Mouse (Mus musculus) lung, adult 2 months (tissue): ENCODE results near the gene Tmem150b. TPM values are rescaled to one million over a fixed set of nuclear protein-coding genes. Genes with fewer than 3 reads are reported as not detected.

ENCODE experiments used
- DNase-seq: peaks from one replicate; pipeline ENCODE4 v3.0.0; 2022
- H3K4me1 ChIP-seq: fragments of 200-500 bp; 2 replicates; pipeline ENCODE4 v1.6.1; 2011; ENCODE audit warnings: low read length; ENCODE audit not compliant: control insufficient read depth, insufficient read depth
- H3K4me3 ChIP-seq: fragments of 200-500 bp; replicated peaks from 2 replicates; pipeline ENCODE3; 2011; ENCODE audit warnings: low read depth, mild to moderate bottlenecking, control low read depth, low read length; ENCODE audit errors: extremely low read depth
- CTCF ChIP-seq: fragments of 200-500 bp; IDR thresholded peaks from 2 replicates; pipeline ENCODE4 v1.5.1; 2011; ENCODE audit warnings: mild to moderate bottlenecking, low read length, control low read depth; ENCODE audit not compliant: insufficient read depth
- POLR2A ChIP-seq: fragments of 200-500 bp; IDR thresholded peaks from 2 replicates; pipeline ENCODE4 v1.6.1; 2011; ENCODE audit warnings: low read depth, mild to moderate bottlenecking, control low read depth, low read length, borderline replicate concordance; ENCODE audit errors: extremely low read depth
- WGBS: fragments of 180-500 bp; shearing (Covaris S2); methylation state at CpG from one replicate; pipeline ENCODE4 v1.1.7; 2018; 5-methylcytosine and 5-hydroxymethylcytosine counted together
- polyA plus RNA-seq: library from polyadenylated mRNA; depleted of rRNA; stranded (reverse); fragments of >200 nt; gene quantifications from 2 replicates; pipeline ENCODE4 v1.2.3, GENCODE M21; 2012; rRNA removed

Tmem150b gene
- 3.2 and 3.8 TPM in 2 replicates for polyA plus RNA-seq

GRCm38 (mm10) chr7:4725169-4725568, at the start of gene Tmem150b:
TSS of gene Tmem150b (minus strand) at chr7:4725249.
- WGBS = 42% methylated on average over 7 of the region's 7 CpGs
- no peak within 1 kb of the TSS for H3K4me3 ChIP-seq
- TF ChIP-seq POLR2A = no peak
- no peak for TF ChIP-seq CTCF
- DNase-seq = no peak
- H3K4me1 ChIP-seq = no peaks in the 10 kb centered on the region

- DNase-seq = no peak
- H3K4me3 ChIP-seq = no peak within 1 kb of the TSS
- H3K4me1 ChIP-seq = no peaks in the 10 kb centered on the region
- TF ChIP-seq POLR2A = no peak
- no peak for TF ChIP-seq CTCF
- WGBS = 79% methylated on average over 5 of the region's 5 CpGs
These were observed 46.2 kb upstream of the Tmem150b start, which contains the start of gene Fam71e2 for GRCm38 (mm10) chr7:4771202-4771601. TSS of gene Fam71e2 (minus strand) at chr7:4771302.

DNA sequence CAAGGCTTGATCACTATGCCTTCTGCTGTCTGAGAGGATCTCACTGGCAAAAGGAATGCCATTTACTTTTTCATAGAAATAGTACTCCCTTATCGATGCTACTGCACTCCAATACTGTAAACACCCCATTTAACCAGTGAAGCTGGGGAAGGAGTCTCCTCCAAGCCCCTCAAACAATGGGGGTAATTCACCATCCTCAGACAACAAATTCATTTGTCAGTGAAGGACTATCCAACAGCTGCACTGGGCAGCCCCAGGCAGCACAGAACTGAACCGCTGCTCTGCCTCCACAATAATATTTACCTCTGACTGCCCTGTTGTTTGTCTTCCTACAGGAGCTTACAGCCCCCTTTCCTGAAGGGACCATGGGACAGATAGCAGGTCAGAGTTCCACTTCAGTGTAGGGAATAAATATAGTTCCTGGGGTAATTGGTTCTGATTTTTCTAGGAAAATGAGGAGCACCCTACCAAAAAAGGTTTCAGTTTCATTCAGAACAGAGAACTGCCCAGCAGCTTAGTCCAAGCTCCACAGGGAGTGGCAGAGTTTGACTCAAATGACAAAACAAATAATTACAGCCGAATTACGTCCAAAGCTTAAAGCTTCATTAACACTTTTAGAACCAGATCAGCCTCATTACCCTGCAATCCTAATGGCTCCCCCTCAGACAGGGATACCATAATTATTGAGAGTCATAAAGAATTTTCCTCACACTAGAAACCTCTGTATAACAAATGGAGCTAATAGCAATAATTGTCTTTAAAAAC, 40.1 kb upstream of the Tmem150b start:
- no peak for TF ChIP-seq CTCF
- TF ChIP-seq POLR2A = no peak
- Histone ChIP-seq H3K4me1 (no peaks in the 10 kb centered on the region), H3K4me3 (peak overlapping the region; percentile 38)
- 21% methylated on average over 4 of the region's 4 CpGs for WGBS
- no peak for DNase-seq

DNA sequence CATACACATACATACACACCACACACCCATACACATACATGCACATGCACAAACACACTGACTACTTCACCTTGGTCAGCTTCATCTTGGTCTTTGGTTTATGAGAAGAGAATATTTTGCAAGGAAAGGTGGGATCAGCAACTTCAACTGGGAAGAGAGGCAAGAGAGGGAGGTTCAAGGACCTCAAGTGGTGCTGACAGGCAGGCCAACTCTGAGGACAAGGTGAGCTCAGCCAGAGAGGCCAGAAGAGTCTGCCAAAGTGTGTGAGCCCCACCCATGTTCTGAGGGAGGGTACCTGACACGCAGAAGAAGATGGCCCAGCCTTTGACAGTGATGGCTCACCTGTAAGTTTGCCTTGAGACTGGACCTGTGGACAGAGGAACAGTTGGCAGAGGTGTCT, 34.6 kb upstream of the Tmem150b start:
- H3K4me1 ChIP-seq = no peaks in the 10 kb centered on the region
- H3K4me3 ChIP-seq = no peak overlapping the region
- DNase-seq = no peak
- WGBS = 39% methylated on average over 1 of the region's 1 CpGs
- TF ChIP-seq POLR2A (no peak), CTCF (no peak)

- peaks cover 4% of the 10 kb centered on the region; the same call in 1 of the 2 replicates for H3K4me1 ChIP-seq
- peak; percentile 63 for DNase-seq
- no peak for TF ChIP-seq POLR2A
- TF ChIP-seq CTCF = no peak
- 5% methylated on average over 24 of the region's 24 CpGs for WGBS
- peak within 1 kb of the TSS; percentile 54 for H3K4me3 ChIP-seq
These were observed 27.9 kb upstream of the Tmem150b start, which contains the start of gene Cox6b2 for GRCm38 (mm10) chr7:4752821-4753570. TSS of gene Cox6b2 (minus strand) at chr7:4753094.

GRCm38 (mm10) chr7:4751971-4752820, 27.1 kb upstream of the Tmem150b start:
- no peak for TF ChIP-seq POLR2A
- no peak for TF ChIP-seq CTCF
- WGBS = 3% methylated on average over 30 of the region's 30 CpGs
- DNase-seq = peak; percentile 49
- Histone ChIP-seq H3K4me1 (peaks cover 4% of the 10 kb centered on the region; the same call in 1 of the 2 replicates), H3K4me3 (peak overlapping the region; percentile 54)

DNA sequence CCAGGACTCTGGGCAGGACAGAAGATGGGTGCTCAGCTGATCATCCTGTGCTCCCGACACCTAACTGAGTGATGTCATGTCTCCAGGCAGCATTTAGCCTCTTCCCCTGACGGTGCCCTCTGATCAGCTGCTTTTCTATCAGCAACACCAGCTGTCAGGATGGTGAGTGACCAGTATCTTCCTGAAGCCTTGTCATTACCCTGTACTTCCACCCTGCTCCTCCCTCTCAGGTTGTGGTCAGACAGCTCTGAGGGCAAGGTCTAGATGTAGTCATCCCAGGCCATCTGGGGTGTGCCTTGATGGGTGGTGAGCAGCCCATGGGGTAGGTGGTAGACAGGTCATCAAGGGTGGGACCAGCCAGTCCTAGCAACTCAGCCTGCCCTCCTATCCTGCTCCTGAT, 24.1 kb upstream of the Tmem150b start:
- Histone ChIP-seq H3K4me3 (no peak overlapping the region), H3K4me1 (peaks cover 4% of the 10 kb centered on the region; the same call in 1 of the 2 replicates)
- WGBS = 80% methylated on average over 2 of the region's 2 CpGs
- TF ChIP-seq CTCF (no peak), POLR2A (no peak)
- no peak for DNase-seq

DNA sequence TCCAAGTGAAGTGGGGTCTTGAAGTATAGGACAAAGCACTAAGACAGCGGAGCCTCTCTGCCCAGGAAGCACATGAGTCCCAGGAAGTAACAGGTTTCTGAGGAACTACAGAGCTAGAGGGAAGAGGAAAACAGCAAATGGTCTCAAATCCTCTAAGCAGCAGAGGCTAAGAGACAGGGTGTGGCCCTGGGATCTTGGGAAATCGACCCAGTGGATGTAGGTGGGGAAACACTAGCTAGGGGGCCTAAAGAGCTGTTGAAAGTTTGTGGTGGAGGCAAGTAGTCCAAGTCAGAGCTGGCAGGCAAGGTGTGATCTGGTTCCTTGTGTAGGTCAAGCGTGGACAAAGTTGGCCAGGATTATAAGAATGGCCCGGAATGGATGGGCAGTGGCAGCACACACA, 23.3 kb upstream of the Tmem150b start:
- TF ChIP-seq POLR2A = no peak
- no peak for TF ChIP-seq CTCF
- no peak for DNase-seq
- WGBS = 62% methylated on average over 4 of the region's 4 CpGs
- no peak overlapping the region for H3K4me3 ChIP-seq
- peaks cover 4% of the 10 kb centered on the region; the same call in 1 of the 2 replicates for H3K4me1 ChIP-seq
